Mouse (Mus musculus): Measurements from ENCODE around the gene Ints1.

The Ints1 gene

DNA sequence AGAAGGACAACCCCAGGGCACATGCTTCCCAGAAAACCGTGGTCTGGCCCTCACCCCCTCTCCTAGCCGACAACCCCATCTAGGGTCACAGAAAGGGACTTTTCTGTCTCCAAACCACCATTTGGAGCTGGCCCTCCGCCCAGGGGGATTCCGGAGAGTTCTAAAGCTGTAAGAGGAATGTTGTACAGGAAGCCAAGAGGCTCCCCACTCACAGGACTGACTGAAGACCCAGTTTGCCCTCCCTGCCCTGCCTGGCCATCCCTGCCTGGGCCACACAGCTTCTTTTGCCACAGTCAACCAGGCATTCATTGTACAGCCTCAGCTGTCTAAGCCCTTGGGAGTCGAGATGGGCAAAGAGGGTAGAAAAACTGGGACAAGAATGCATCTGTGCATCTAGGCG lies 56.9 kb downstream of the Ints1 start:
- no peak for DNase-seq (ENCODE audit: low spot score in 2 of 2)

DNA sequence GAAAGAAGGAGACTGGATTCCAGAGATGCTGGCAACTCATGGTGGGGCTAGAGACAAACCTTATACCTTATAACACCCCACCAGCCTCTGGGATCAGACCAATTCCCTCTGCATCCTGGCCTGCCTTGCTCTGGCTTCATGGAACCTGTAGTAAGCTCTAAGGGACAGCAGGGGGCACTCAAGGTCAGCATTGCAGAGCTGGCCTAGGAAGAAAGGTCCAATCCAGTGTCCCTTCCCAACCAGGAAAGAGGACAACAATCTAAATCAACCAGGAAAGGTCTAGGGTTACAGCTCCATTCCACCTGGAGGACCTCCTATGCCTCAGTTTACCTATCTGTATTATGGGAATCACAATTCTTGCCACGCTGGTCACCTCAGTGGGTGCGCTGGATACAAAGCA lies 57.8 kb downstream of the Ints1 start:
- peak; percentile 54 to 62 for DNase-seq (ENCODE audit: low spot score in 2 of 2)

DNA sequence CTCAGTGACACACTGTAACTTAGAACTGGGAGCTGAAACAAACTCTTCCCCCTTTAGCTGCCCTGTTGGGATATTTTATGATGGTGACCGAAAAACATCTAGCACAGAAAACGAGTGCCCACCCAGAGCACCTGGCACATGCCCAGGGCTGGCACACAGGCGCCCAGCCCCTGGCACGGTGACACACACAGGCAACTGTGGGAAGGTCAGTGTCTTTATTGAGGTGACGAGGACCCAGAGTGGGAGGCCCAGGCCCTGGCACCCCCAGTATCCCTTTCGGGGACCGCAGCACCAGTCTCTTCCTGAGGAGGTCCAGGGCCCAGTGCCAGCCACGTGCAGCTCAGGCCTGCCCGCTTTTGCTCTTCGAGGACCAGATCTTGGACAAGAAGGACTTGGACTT lies 69.0 kb downstream of the Ints1 start:
- no peak for DNase-seq (ENCODE audit: low spot score in 2 of 2)

DNA sequence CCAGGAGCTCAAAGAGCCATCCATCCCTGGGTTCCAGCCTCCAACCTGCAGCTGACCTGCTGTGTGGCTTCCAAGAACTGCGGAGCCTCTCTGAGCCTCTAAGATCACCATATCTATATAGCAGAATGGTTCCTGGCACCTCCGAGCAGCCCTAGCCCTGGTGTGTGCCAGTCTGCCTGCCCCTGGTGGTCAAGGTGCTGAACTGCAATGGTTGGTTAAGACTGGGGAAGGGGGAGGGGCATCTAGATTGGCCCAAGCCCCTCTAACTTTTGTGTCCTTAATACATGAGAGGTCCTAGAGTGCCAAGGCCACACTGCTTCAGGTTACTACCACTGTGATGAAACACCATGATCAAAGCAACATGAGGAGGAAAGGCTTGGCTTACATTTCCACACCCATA lies 72.6 kb downstream of the Ints1 start:
- DNase-seq (ENCODE audit: low spot score in 2 of 2) = no peak

DNA sequence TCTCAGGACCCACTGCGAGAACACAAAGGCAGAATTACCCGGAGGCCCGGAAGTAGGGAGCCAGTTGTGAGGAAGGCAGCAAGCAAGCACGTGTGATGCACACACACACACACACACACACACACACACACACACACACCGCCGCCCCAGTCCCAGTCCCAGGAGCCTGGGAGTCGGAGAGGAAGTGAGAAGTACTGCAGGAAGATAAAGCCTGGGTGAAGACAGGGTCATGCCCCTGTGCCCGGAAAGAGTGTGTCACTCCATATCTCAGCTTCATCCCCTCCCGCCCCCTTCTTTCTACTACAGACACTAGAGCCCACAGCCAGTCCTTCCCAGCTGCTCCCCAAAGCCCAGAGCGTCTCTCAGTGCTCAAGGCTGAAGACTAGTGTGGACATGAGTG lies 73.2 kb downstream of the Ints1 start:
- DNase-seq (ENCODE audit: low spot score in 2 of 2) = no peak

Measured in right cerebral cortex, adult 2 months (tissue).